Mouse (Mus musculus): Measurements from ENCODE around the gene S1pr1.

Gene S1pr1

DNA sequence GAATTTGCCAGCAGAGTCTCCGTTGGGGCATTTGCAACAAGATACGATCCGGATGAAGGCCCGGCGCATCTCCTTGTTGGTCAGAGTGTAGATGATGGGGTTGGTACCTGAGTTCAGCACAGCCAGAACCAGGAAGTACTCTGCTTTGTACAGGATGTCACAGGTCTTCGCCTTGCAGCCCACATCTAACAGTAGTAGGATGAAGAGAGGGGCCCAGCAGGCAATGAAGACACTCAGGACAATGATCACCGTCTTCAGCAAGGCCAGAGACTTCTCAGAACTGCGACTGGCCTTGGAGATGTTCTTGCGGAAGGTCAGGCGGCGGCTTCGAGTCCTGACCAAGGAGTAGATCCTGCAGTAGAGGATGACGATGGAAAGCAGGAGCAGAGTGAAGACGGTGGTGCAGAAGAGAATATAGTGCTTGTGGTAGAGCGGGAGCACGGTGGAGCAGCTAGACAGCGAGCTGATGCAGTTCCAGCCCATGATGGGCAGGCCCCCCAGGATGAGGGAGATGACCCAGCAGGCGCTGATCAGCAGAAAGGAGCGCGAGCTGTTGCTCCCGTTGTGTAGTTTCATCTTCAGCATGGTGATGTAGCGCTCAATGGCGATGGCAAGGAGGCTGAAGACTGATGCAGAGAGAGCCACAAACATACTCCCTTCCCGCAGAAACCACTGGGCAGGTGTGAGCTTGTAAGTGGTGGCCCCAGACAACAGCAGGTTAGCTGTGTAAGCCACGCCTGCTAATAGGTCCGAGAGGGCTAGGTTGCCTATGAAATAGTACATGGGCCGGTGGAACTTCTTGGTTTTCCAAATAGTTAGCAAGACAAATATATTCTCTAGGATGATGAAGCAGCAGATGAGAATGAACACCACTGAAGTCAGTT is 2.7 kb downstream of the S1pr1 start:
- no peak for DNase-seq

DNA sequence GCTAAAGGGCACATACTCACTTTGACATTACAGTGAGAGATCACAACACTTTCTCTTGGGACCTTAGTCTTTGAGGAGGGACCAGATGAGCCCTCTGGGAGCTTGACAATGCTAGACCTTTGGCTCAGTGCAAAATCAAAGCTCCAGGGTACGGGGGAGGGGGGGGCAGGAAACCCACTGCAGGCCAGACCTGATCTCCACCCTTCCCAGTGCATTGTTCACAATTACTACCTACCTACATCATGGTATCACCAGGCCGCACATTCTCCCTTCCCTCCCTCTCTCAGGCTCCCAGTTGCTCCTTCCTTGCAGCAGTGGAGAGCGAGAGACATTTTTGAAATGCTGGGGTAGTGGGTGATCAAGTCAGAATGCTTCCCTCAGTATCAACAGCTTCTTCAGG is 3.5 kb downstream of the S1pr1 start:
- no peak for DNase-seq

DNA sequence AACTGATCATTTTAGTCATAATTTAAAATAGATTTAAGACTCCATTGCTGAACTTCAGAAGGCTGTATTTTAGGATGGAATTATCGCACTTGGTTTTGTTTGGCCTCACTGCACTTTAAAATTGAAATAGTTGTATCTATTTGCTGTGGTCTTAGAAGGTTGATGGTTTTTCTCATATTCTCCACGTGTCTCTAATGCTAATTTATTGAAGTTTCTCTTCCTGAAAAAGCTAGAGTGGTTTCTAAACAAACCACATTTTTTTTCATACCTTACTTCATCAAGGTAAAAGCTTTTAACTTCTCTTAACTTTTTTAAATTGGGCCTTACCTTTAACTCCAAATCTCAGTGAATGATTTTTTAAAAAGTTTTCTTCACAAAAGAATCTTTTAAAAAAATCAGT is 4.8 kb downstream of the S1pr1 start:
- no peak for DNase-seq

DNA sequence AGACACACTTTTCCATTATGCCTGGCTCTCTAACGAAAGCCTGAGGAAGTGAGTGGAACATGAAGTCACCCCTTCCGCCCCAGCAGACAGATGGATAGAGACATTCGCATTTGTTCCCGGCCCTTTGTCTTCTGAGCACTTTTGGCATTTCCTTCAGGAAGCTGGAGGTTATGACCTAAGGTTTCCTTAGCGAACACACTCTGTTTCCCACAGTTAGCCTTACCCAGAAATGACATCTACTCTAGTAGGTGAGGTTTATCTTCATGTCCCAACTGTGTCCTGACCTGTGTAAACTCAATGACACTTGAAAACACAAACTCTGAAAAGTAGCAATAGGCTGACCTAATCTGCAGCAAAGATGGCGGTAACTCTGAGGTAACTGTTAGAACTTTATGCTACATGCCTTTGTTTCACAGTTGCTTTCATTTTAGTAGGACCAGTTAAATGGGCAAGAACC is 5.7 kb downstream of the S1pr1 start:
- DNase-seq = no peak

DNA sequence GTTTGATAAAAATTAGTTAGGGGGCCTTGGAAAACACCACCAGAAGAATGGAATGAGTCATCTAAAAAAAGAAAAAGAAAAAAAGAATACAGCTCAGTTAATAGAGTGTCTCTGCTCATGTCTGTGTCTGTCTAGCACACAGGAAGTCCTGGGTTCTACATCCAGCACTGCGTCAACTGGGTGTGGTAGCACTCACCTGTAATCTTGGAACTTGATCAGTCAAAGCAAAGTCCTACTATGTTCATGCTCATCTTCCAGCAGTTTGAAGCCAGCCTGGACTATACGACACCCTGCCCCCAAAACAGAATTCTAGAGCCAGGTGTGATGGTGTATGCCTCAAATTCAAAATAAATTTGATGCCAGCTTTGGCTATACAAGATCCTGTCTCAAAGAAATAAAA is 8.1 kb downstream of the S1pr1 start:
- no peak for DNase-seq

DNA sequence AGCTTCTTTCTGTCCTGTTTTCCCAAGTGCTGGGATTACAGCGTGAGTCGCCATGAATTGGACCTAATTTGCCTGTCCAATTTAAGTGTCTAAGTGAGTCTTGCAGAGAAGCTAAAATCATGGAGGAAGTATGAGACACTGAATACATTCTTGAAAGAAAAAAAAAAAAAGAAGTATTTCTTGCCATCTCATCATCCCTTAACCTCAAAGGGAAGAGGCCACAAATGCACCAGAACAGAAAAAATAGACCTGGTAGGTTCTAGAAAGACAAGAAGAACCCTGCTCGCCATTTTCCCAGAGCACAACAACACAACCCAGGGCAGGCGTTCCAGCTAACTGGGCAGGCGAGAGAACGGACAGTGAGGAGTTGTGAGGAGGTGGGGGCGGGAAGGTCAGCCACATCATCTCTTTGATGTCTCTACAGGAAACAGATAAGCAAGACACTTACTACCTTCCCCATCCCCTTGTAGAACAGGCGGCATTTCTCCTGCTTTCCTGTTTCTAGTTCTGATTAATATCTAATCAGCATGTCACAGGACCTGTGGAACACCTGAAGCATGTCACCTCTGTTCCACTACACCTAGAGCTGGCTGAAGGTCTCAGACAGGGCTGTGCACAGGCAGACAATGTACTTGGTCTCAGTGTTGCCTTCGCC is 10.5 kb downstream of the S1pr1 start:
- DNase-seq = no peak

DNA sequence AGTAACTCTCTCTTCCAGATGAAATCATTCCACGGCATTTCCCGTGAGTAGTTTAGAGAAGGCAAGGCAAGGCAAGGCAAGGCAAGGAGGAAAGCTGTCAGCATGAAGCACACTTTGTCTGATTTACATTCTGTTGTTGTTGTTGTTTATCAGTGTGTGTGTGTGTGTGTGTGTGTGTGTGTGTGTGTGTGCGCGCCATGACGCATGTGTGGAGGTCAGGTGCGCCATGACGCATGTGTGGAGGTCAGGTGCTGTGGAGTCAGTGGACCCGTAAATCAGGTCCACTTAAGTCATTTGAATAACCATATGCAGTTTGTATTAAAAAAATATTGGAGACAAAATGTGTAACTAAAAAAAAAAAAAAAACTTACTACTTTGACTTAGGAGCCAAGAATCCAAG is 11.2 kb downstream of the S1pr1 start:
- DNase-seq = no peak

DNA sequence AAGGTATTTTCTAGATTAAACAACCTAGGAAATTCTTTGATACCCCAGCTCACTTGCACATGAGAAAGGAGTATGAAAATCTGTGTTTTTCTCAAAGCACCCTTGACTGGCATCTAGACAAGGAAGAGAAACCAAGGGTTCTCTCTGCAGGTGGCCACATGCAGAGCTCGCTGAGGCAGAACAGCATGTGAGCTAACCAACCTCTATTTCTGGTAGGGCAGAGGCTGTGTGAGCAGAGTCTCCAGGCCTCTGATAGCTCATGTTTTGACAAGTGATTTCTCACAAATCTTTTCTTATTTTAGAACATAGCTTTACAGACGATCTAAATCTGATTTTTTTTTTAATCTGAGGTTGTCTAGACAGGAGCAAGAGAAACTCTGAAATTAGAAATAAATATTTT is 12.8 kb downstream of the S1pr1 start:
- DNase-seq = no peak

DNA sequence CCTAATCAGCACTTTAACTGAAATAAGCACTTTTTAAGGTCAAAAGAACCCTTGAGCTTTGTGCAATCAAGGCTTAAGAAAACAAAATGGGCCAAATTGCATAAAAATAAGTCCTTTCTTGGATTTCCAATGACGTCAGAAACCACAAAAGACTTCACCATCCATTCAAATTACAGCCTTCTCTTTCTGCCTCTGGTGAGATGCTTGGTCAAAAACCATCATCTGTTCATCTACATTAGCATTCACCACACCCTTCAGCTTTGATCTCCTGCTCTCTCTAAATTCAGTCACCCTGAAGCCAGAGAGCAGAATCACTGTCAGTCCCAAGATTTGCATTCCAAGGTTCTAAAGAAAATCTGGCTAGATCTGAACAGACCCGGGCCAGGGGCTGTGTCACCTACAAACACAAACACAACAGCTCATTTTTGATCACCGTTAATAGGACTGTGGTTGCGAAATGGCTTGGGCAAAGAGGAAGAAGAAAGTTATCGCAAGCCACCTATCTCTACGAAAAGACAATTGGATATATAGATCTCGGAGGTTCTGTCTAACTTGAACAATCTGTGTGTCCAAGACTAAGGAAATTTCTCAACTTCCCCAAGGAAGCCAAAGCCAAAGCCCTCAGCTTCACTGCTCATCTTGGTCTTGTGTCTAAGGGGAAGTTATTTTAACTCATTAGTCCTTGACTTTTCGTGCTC is 19.5 kb downstream of the S1pr1 start:
- DNase-seq = no peak

DNA sequence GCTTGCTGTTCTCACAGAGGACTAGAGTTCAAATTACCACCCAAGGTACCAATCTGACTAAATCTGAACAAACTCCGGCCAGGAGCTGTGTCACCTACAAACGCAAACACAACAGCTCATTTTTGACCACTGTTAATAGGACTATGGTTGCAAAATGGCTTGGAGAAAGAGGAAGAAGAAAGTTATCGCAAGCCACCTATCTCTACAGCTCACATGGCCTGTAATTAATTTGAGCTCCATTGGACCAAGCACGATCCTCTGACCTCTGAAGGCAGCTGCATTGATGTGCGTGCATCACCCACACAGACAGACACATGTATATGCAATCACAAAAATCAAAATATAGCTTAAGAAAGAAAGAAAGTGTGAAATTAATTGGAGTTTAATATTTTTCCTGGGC is 20.7 kb downstream of the S1pr1 start:
- no peak for DNase-seq

DNA sequence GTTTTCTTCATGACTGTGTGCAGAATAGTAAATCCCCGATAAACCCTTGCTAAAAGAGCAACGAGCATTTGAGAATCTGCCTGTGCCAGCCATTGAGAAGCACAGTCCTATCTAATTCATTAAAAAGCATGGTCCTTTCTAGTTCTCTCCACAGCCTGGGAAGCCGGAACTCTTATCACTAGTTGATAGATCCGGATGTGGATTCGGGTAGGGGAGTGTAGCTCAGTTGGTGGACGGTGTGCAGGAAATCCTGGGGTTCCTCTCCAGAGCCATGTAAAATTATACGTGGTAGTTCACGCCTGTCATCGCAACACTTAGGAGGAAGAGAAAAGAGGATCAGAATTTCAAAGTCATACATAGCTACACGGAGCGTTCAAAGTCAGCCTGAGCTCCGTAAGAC is 21.5 kb downstream of the S1pr1 start:
- DNase-seq = no peak

DNA sequence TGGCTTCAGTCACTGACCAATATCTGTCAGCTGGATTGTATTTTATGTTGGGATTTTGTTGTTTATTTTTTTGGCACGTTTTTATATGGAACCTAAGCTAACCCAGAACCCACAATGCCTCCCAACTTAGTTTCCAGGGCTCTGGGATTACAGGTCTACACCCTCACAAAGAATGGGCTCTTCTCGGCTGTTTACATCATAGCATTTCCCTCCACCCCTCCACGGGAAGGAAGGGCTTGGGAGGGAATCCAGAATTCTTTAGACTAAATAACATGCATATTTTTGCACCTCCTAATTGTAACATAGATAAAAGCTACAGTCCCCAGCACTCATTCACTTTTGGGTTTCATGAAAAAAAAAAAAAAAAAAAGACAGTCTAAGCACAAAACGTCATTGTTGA is 22.0 kb downstream of the S1pr1 start:
- DNase-seq = no peak

DNA sequence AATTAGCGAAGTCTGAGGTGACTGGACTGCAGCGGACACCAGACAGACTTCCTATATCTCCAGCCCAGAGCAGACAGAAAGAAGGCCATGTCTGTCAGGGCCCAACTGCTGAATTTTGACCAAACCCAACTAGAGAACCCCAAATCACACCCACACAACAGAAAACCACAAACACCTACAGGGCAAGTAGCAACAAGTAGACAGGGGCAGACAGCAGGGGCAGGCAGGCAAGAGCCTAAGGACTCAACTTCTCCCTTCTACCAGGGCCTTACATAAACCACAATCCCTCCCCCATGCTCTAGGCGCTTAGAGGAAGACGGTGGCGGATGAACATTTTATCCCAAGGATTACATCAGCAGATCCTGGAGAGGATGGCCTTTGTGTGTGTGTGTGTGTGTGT is 22.5 kb downstream of the S1pr1 start:
- DNase-seq = no peak

DNA sequence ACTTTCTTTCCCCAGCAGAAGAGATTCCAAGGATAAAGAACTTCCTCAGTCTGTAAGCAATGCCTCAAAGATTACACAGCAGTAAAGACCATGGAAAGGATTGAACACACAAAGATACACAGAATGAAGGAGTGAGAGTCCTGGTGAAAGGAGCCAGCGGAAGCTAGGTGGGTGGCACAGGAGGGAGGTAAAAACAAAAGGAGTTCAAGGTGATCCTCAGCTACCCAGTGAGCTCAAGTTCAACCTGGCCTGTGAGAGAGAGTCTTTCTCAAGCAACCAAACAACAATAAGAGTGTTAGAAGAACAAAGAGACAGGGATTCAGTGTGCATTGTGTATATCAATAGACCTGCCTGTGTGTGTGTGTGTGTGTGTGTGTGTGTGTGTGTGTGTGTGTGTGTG is 25.0 kb downstream of the S1pr1 start:
- no peak for DNase-seq

DNA sequence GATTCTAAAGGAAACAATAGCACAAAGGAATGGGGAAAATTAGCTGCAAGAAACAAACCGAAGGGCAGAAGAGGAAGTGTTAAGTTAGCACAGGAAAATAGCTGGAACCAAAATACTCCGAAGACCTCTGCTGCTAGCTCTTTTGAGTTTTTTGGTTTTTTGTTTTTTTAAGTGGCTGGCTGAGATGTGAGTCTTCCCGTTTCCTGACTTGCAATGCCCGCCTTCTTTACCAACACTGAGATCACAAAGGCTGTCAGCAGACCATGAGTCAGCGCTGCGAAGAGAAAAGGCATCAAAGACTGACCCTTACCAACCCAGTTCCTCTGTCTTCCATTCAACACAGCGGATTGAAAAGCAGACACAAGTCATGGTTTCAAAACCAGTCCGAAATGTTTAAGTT is 25.5 kb downstream of the S1pr1 start:
- DNase-seq = no peak

DNA sequence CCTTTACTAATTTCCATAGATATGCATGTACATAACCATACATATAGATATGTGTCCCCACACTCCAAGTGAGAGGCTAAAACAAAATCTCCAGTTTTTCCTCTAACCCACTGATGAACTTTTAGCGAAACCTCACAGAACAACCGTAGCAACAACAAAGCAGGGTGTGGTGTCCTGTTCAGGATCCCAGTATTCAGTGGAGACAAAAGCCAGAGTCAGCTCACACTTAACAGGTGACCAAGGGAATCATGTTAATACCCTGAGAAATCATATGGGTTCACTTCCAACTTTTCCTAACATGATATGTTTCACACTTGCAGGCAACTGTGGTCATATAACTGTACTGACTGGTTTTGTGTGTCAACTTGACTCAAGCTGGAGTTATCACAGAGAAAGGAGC is 27.1 kb downstream of the S1pr1 start:
- DNase-seq = no peak

DNA sequence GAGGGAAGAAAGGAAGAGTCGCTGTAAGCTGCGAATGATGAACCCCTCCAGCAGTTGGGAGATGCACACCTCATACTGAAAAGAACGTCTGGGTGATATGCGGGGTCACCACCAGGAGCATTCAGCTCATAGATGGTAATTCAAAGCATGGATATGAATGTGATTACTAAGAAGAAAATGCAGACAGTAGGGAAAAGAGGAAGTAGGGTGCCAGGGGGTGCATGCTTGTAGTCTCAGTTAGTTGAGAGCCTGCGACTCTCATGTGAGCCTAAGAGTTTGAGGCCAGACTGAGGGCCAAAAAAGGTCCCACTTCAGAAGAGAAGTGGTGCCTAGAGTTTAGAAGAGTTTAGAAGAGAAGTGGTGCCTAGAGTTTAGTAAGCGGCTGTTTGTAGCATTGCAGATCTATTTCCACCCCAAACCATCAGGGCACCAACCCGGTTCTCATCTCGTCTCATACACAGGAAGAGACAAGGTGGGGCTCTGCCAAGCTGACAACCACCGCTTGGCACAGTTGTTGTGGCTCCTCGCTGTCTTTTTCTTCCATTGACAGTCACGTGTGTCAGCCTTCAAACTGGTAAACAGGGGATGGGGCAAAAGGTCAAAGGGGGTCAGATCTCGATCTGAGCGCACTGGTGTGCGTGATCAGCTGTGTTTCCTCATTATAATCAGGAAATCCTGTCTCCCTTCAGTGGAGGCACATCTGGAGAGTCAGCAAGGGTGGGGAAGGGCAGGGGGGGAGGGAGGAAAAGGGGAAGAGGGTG is 32.4 kb downstream of the S1pr1 start:
- no peak for DNase-seq

DNA sequence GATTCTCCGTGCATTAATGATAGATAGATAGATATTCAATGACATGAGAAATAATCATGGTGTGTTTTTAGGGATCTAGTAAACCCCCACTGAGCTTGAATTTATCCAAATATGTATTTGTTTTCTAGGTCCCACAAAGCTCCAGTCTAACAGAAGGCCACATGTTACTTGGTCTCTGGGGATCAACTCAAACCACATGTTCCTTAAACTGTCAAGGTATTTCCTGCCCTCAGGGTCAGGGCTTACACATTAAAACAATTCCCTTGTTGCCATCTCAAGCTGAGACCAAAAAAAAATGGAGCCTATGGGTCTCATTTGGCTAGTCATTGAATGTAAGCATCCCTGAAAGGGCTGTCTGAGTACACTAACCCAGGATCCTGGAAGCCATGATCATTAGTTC is 33.7 kb downstream of the S1pr1 start:
- no peak for DNase-seq

DNA sequence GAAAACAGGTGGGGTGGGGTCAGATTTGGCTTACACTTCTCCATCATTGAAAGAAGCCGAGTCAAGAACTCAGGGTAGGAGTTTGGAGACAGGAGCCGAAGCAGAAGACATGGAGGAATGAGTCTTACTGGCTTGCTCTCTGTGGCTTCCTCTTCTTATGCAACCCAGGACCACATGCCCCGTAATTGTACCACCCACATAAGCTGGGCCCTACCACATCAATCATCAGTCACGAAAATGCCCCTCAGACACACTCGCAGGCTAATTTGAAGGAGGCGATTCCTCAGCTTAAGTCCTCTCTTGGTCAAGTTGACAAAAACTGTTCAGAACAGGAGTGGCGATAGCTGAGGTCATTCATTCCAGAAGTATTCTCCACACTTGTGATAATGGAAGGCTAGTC is 35.9 kb downstream of the S1pr1 start:
- no peak for DNase-seq

DNA sequence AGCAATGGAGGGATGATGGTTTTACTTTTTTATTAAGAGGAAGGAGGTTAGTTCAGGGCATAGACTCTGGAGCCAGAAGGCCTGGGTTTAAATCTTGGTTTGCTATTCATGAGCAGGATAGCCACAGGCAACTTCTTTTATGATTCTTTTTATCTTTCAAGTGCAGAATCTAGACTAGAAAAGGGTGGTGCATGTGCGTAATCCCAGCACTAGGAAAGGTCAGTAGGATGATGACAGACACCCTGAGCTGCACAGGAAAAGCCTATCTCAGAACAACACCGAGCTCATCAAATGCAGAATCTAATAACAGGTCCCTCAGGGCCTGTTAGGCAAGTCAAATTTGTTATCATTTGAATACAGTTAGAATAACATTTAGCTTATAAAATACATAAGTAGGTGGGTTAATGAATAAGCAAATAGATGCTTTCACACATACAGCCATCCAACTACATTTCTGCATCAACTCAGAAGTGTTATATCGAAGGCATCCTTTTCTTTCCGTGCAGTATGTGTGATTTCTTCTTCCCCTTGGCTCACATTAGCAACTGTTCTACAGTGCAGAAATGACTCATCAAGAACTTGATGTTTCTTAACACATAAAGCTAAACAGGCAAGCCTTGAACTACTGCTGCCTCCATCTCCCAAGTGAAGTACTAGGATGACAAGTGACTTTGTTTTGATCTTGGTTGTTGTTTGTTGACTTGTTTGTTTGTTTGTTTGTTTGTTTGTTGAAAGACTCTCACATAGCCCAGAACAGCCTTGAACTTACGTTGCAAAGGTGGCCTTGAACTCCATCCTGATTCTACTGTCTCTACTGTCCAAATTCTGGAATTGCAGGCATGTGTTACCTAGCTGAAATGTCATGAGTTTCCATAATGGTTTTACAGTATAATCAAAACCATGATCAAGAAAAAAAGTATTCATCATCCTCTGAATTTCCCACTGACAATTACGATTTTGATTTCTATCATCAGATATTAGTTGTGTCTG is 39.0 kb downstream of the S1pr1 start:
- DNase-seq = no peak

DNA sequence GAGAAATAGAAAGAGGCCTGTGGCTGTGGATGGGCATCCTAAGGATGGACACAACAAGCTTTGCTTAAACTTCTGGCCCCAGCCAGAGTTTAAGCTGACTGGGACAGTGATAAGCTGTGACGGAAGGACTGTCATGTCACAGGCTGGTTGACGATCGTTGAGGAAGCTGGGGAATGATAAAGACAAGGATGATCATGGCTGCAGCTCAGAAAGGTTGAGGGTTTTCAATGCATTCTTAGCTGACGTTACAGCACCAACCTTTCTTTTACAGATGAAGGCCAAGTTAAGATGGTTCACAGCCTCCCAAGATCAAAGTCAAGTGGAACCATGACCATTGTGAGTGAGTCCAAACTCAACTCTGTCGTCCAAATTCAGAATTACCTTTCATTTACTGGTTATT is 40.2 kb downstream of the S1pr1 start:
- no peak for DNase-seq

DNA sequence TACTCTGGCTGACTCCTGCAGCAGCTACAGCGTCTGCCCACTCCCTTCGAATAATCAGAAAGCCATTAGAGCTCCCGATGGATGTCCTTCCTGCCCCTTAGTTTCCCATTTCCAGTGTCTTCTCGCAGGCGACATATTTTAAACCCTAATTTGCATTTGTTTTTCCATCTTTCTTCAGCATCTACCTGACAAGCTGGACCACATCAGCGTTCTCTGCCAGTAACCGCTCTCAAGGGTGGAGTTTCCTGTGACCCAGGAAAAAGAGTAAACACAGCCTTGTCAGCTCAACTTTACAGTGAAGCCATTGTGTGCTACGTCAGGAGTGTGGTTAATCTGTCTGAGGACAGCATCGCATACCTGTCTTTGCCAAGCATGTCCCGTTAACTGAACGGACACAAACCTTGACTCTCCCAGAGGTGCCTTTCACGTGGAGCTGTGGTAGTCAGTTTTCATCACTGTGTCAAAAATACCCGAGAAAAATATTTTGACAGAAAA is 41.2 kb downstream of the S1pr1 start:
- no peak for DNase-seq

Measured in cerebellum, adult 18-20 months (tissue).